Mouse (Mus musculus) yolk sac, embryonic 10.5 days (tissue): ENCODE measurements around the gene Maml3.

Experiments used
- DNase-seq: peaks from one replicate; pipeline ENCODE4 v3.0.0-alpha.2; 2017; ENCODE audit warnings: low spot score

Gene Maml3

DNA sequence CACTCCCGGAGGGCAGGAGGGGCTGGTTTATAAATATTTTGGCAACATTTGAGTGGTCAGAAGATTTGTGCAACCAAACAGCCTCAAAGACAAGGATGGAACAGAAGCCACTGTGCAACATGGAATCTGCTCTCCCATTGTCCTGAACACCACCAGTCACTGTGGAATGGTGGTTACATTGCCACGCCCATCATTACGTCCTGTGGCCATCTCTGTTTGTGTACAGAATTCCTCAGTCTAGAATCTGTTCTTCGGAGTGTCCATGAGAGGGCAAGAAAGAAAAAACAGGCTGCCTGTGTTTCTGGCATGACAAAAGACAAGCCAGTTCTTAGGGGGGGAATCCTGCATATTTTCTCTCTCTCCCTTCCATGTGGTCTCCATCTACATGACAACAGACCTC is 150.4 kb downstream of the Maml3 start:
- DNase-seq, result no peak

DNA sequence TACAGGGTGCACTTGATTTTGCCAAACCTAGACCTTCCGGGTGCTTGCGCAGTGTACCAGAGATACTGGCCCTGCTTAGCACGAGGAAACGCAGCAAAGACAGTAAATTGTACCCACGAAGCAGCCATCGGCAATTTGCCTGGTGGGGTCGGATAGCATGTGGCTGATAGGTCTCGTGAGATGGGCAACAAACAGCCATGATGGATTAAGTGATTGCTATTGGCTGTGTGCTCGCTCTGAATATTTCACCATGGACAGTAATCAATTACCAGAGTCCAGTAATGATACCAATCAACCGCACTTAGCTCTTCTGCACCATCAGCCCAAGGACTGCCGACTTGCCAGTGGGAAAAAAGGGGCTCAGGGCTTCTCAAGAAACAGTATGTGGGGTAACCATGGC is 150.9 kb downstream of the Maml3 start:
- DNase-seq, result no peak

DNA sequence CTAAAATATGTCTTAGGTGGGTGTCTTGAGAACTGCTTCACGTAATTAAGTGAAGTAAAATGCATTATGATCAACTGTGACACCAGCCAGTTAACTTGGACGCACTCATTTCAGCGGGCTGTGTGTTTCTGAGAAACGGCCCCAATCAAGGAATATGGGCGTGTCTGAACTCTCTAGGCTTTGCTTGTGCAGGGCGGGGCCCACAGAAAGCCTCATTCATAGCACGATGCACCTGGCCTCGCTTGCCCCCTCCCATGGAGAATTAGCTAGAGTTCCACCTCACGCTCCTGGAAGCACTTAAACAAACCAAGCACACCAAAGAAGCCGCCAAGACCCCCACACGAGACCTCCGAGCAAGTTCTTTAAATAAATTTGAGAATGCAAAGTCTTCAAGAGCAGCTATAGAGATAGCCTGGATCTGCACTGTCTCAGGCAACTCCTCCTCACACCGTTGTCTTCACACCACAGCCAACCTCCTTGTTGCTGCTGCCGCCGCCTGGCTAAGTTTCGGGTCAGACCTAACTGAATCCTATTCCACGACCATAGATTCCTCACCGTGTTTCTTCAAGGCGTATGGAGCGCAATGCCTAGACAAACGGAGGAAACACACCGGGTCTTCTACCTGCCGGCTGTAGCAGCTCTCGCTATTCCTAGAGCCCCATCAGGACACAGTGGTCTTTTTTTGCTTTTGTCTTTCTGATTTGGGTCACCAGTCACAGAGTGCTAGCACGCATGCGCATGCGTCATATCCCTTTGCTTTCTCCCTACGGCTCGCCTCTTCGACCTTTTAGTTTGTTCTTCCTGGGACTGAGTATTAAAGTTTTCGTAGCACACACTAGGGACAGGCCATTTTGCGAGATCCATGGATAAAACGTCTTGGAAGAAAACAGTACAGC is 151.9 kb downstream of the Maml3 start:
- peak; percentile 40 for DNase-seq

DNA sequence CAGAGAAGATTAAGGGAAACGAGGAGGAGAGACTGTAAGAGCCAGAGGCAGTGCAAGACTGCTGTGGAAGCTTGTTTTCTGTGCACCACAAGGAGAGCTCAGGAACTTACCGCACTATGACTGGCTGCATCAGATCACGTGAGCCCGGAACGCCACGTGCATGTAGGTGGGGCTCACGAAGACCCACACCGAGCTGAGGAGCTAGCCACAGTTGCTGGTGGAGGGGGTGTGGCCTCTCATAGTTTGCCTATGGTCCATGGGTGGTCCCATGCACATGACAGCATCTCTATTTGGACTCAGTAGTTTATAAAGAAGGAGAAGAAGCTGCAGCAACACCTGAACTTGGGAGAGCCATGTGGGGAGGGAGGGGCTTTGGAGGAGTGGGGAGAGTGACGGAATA is 152.6 kb downstream of the Maml3 start:
- no peak for DNase-seq

DNA sequence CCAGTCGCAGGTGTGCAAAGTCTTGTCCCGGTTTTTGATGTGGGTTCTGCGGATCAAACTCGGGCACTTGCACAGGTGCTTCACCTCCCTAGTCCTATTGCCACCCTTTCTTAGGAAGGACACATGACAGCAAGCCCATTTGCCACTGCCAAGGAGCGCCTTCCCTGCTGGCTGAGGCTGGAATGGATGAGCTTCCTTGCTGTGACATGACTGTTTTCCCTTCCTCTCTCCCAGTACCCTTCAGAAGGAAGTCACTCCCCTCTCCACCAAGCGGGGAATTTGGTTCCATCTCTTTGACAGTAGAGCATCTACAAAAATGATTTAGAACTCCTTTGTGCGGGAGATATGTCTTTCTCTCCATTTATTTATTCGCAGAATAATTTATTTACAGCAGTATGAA is 155.2 kb downstream of the Maml3 start:
- DNase-seq, result no peak

DNA sequence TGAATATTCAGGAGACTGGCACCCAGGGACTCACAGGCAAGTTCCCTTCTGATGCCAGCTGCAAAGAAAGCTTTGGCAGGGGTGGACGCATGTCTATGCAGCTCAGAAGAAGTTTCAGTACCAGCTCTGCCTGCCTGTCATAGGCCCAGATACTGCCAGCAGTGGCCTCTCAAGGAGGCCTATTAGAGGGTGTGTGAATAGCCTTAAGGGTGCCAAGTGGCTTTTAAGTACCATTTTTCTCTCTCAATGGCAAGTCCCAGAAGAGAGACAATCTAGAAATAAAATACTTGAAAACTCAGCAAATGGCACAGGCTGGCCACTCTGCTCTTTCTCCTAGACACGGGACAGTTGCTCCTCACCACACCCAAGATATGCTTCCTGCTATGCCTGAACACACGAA is 157.7 kb downstream of the Maml3 start:
- no peak for DNase-seq

DNA sequence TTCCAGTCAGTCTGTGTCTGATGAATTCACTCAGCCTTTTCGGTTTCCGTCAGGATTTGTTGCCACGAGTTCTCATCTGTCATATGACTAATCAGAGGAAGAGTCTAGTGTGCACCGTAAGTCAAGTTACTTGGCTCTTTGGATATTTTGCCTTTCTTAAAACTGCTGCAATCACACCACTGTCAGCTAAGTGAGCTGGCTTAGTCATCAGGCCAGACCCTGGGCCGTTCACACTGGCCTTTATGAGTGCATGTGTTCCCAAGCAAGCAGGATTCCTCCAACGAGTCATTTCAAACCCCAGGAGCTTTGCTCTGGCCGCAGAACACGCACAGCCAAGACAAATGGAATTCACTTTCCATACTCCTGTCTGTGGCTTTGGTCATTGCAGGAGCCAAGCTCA is 161.2 kb downstream of the Maml3 start:
- no peak for DNase-seq

DNA sequence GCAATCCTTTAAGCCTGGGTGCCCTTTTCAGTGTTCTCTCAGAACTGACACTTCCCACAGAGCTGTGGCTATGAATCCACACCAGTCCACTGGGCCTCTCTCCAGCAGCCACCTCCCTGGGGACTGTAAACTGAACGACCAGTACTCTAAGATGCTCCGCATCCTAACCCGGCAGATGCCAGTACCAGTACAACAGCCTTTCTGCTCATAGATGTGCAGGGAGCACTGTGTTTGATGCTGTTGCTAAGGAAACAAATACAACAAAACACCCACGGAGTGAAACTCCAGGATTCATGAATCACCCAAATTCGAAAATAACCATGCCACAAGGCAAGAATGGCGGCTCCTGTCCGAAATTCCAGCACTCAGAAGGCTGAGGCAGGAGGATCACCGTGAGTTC is 163.1 kb downstream of the Maml3 start:
- no peak for DNase-seq

DNA sequence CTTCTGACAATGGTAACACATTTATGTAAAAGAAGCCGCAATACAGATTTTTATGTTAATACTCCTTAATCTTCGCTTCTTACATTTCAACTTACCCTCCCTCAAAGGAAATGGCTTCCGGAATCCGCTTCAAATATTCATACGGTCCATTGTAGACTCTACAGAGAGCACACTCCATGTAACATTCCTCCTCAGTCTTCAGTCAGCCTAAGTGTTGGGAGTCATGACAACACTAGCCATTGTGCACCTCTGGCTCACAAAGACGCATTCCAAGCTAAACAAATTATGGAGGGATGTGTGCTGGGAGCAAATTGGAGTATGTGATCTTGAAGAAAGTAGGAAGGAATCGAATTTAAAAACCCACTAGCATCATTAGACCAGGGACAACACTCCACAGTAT is 165.0 kb downstream of the Maml3 start:
- DNase-seq, result no peak

DNA sequence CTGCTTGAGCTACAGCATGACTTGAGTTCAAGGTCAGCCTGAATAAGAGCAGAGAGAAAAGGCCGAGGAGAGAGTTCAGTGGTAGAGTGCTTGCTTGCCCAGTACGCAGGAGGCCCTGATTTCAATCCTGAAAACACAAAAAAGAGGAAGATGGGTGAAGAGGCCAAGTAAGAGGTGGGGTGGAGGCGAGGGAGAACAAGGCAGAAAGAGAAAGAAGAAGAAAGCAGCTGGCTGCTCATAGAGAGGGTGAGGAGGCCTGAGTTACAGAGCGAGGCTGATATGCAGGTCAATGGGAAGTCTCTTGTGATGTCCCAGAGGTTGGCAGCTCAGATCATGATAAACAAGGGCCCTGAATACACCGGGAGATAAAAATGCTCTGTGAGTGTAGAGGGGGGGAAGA is 165.8 kb downstream of the Maml3 start:
- DNase-seq, result no peak

DNA sequence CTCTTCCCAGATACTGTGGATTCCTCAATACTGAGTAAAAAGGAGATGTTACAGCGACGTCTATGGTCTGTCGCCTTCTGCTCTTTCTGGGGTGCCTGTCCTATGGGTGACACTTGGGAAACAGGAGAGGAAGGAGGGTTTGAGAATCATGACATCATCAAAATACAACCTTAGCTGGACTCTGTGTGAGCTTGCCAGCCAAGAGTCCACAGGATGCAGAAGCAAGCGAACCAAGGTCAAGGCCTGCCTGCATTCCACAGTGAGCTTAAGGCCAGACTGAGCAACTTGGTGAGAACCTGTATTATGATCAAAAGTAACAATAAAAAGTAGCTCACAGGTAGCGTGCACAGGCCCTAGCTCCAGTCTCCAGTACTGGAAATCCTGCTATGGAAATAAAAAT is 167.7 kb downstream of the Maml3 start:
- no peak for DNase-seq

DNA sequence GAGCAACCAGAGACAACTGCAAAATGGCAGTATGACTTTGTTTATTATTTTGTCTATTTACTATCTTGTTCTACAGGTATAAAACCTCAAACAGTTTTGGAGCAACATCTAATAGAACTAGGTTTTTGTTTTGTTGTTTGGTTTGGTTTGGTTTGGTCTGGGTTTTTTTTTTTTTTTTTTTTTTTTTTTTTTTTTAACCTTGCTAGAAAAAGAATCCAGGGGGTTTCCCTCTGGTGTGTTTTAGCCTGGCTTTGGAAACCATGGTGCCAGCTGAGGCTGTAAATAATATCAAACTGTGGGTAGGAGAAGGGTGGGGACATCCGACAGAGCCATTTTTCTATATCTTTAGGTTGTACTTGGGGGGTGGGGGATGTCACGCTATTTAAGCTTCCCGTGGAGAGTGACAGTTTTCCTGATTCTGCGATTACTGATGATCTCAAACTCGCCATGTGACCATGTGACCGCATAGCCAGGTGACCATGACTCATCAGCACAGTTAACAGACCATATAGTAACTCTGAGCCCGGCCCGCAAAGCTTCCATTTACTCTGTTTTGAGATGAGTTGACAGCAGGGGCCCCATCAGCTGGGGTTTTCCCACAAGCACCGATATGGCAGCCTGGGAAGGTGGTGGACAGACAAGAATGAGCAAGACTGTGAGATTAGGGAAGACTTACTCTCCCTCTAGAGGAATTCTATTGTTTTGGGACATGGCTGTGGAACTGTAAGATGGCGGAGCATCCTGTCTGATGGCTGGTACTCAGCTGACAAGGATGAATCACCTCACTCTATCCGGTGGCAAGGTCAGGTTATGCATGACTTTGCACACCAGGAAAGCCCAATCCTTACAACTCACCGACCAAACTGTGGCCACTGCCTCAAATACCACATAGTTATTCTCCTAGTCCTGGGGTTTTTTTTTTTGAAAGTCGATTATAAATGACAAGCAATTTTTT is 170.1 kb downstream of the Maml3 start:
- DNase-seq, result no peak

DNA sequence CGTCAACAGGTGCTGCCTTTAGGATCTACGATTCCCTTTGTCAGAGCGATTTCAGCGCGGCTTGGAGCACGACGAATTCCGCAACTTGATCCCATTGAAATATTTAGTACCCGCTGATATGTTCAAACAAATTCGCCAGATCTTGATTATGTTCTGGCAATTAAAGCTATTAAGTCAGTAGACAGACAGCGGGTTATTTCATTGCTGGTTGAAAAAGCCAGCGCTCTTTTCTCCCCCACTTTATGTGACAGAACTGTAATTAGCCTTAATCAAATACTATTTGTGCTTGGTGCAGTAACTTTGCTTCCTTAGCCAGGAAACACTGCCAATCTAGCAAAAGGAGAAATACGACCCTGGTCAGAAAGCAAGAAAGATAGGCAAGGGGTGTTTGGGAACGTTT is 176.7 kb downstream of the Maml3 start:
- no peak for DNase-seq

DNA sequence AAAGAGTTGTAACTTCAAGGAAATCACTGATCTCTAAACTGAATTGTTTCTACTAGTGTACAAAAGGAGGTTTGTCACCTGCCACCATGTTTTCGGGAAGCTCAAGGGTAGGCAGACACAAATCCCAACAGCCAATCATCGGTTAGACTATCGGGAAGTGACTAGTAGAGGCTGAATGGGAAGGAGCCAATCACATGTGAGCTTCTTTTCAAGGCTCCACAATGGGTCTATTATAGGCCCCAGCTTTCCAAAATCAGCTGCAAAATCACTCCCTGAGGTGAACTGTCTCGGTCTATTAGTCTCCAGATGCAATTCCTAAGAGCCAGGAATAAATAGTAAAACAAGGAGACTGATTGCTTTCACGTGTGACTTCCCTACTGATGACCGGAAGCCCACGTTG is 177.3 kb downstream of the Maml3 start:
- DNase-seq, result no peak

DNA sequence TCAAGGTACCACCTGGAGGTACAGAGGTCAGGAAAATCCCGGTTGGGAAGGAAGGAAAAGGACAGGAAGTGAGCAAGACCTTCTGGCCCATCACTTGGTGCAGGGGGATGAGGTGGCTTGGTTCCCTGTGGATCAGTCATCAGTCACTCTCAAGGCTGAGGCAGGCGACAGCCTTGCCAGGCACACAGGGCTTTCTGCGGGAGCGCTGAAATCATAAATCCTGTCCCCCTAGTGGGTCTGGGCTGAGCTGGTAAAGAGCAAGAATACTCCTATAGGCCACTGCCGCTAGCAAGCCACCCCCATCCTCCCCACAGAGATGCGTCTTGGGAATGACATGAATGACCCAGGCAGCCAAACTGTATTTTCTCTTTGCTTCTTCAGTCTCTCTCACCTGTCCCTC is 177.8 kb downstream of the Maml3 start:
- DNase-seq, result no peak

DNA sequence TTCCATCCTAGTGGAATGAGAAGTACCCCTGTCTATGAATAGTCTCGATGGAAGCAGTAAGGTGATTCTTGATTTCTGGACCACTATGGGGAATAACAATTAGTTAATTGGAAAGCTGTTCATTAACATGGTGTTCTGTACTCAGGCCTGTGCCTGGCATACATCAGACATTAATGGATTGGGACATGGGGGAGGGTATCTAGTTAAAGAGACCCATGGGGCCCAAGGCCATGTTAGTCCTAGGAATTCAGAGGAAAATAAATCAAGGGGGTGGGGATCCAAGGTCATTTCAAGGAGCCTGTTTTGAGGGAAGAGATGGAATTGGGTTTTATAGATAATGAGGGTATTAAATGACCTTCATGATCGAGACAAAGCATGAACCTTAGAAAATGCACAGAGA is 179.1 kb downstream of the Maml3 start:
- DNase-seq, result no peak

DNA sequence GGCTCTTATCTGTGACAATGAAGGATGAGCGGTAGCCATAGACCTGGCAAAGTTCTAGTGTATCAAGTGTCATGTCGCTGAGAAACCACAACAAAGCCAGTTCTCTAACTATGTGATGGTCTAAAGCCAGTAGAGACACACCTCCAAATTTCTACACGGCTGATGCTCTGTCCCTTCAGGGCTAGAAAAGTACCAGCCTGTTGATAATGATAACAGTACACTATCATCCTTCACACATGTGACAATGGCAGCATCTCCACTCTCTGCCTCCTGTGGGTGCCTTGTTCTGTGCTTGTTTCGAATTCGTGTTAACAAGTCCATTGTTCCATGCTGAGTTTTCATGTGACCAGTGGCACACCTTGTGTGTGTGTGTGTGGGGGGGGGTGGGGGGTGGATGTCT is 180.2 kb downstream of the Maml3 start:
- no peak for DNase-seq

DNA sequence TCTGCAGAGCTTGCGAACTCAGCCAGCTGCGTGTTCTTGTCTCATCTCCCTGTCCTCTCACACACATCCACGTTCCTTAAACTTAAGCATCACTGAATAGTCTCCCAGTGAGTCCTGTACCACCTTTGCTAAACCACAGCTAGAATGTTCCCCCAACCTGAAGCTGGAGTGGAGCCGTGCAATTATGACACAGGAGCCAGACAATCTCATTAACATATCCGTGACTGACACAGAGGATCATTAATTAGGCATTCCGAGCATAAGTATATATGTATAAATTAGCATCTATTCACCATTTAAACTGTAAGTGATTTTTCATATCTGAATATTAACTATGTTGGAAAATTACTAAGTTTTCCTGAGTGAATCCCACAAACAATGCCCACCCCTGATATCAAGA is 181.1 kb downstream of the Maml3 start:
- DNase-seq, result no peak

DNA sequence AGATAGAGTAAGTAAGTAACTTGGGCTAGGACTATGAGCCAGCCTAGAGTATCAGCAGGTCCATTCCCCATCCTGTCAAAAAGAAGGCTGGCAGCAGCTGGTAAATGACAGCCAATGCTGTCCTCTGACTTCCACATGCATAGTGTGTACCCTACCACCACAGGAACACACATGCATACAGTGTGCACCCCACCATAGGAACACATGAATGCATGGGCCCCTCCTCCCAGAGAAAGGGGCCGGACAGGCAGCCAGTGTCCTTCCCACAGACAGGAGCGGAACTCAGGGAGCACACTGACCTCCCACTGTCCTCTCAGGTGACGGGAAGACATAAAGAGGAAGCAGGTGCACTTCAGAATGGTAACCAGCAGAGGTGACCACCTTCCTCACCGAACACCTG is 188.0 kb downstream of the Maml3 start:
- peak; percentile 50 for DNase-seq

DNA sequence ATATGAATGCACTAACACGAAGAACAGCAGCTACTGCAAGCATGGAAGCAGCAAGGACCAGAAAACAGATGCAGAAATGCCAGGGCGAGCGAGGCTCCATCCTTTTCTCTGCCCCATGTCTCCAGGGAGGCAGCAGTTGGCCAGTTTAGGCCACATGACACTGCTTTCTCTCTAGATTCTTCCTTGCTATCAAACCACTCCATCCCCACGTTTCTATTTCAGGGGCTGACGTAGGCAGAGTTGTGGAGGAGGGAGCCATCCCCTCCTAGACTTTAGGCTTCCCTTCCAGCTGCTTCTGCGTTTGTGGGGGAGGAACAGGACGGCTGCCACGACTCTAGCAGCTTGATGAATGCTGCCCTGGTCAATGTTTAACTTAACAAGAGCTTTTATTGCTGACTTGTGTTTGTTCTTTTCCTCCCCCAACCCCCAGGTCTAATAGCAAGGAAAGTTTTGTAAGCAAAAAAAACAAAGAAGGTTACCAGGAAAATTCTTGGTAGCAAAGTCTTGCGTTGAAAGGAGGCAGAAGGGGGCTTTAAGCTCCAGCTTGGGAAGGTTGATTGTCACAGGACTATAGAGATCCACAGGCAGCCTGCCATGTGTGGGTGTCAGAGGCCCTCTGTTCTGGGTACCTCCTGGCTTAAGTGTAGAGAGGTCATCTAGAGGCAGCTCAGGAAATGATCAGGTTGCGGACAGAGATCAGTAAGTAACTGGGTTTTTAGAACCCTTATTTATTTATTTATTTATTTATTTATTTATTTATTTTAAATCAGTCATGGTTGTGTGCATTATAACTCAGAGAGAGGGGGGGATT is 188.6 kb downstream of the Maml3 start:
- peak; percentile 92 for DNase-seq

DNA sequence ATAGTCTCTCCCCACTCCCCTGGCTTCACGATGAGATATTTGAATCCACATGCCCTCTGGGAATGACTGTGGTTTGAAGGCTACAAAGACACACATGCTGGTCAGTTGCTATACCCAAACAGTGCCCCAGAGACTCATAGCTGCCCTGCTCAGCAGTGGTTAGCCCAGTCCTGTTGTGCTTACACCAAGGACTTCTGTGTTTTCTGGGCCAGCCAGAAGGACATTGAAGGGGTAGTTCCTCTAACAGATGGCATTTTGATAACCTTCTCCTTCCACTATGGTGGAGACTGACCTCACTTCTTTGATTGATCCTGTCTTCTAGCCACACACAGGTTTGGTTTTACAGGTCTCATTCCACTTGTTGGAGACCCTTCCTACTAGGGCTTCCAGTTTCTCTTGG is 189.5 kb downstream of the Maml3 start:
- no peak for DNase-seq

DNA sequence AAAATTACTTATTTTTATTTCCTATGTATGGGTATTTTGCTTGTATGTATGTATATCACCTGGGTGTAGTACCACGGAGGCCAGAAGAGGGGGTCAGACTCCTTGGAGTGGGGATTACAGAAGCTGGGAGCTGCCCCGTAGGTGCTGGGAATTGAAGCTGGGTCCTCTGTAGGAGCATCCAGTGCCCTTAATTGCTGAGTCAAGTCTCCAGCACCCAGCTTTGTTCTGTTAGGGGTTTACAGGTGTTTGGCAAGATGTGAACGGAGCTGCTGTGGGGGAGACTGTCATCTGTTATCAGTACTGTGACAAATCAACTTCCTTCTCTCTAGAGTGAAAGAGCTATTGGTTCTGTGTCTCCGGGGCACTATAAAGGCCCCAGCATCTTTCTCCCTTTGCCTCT is 190.0 kb downstream of the Maml3 start:
- DNase-seq, result no peak
